Mouse (Mus musculus): ENCODE data around the gene Myt1l. TPM values are rescaled to one million over a fixed set of nuclear protein-coding genes. Genes with fewer than 3 reads are reported as not detected.

The Myt1l gene
- polyA plus RNA-seq, 1 experiment = not detected

GRCm38 (mm10) chr12:29702626-29703025 lies 174.4 kb downstream of the Myt1l start:
- Histone ChIP-seq H3K4me1 (ENCODE audit: control insufficient read depth, insufficient read depth, low read length) (peaks cover 19% of the 10 kb centered on the region), H3K4me3 (ENCODE audit: insufficient read depth, low read length) (no peak overlapping the region), H3K27ac (ENCODE audit: insufficient read depth, low read depth, low read length) (no peak overlapping the region)
- TF ChIP-seq CTCF (IDR thresholded peaks at IDR 0.05; ENCODE audit: low read depth, low read length) = no peak
- TF ChIP-seq POLR2A (IDR thresholded peaks at IDR 0.05; ENCODE audit: borderline replicate concordance, low read depth, low read length) = no peak

GRCm38 (mm10) chr12:29703541-29703940 lies 175.4 kb downstream of the Myt1l start:
- Histone ChIP-seq H3K4me3 (ENCODE audit: insufficient read depth, low read length) (no peak overlapping the region), H3K27ac (ENCODE audit: insufficient read depth, low read depth, low read length) (no peak overlapping the region), H3K4me1 (ENCODE audit: control insufficient read depth, insufficient read depth, low read length) (peaks cover 14% of the 10 kb centered on the region)
- TF ChIP-seq CTCF (IDR thresholded peaks at IDR 0.05; ENCODE audit: low read depth, low read length) = no peak
- no peak for TF ChIP-seq POLR2A (IDR thresholded peaks at IDR 0.05; ENCODE audit: borderline replicate concordance, low read depth, low read length)

GRCm38 (mm10) chr12:29707094-29707493 lies 178.9 kb downstream of the Myt1l start:
- H3K27ac ChIP-seq (ENCODE audit: insufficient read depth, low read depth, low read length) = no peak overlapping the region
- H3K4me3 ChIP-seq (ENCODE audit: insufficient read depth, low read length) = no peak overlapping the region
- peaks cover 6% of the 10 kb centered on the region for H3K4me1 ChIP-seq (ENCODE audit: control insufficient read depth, insufficient read depth, low read length)
- TF ChIP-seq POLR2A (IDR thresholded peaks at IDR 0.05; ENCODE audit: borderline replicate concordance, low read depth, low read length) = no peak
- TF ChIP-seq CTCF (IDR thresholded peaks at IDR 0.05; ENCODE audit: low read depth, low read length) = no peak

GRCm38 (mm10) chr12:29708166-29708565 lies 180.0 kb downstream of the Myt1l start:
- no peak overlapping the region for H3K4me3 ChIP-seq (ENCODE audit: insufficient read depth, low read length)
- H3K4me1 ChIP-seq (ENCODE audit: control insufficient read depth, insufficient read depth, low read length) = peaks cover 2% of the 10 kb centered on the region; the same call in 1 of the 2 replicates
- H3K27ac ChIP-seq (ENCODE audit: insufficient read depth, low read depth, low read length) = no peak overlapping the region
- TF ChIP-seq POLR2A (IDR thresholded peaks at IDR 0.05; ENCODE audit: borderline replicate concordance, low read depth, low read length) = no peak
- TF ChIP-seq CTCF (IDR thresholded peaks at IDR 0.05; ENCODE audit: low read depth, low read length) = no peak

GRCm38 (mm10) chr12:29712795-29713721 lies 184.9 kb downstream of the Myt1l start:
- Histone ChIP-seq H3K27ac (ENCODE audit: insufficient read depth, low read depth, low read length) (peak overlapping the region; percentile 20), H3K4me3 (ENCODE audit: insufficient read depth, low read length) (peak overlapping the region; percentile 30), H3K4me1 (ENCODE audit: control insufficient read depth, insufficient read depth, low read length) (no peaks in the 10 kb centered on the region)
- no peak for TF ChIP-seq POLR2A (IDR thresholded peaks at IDR 0.05; ENCODE audit: borderline replicate concordance, low read depth, low read length)
- no peak for TF ChIP-seq CTCF (IDR thresholded peaks at IDR 0.05; ENCODE audit: low read depth, low read length)

- no peak for TF ChIP-seq CTCF (IDR thresholded peaks at IDR 0.05; ENCODE audit: low read depth, low read length)
- TF ChIP-seq POLR2A (IDR thresholded peaks at IDR 0.05; ENCODE audit: borderline replicate concordance, low read depth, low read length) = no peak
- no peak overlapping the region for H3K27ac ChIP-seq (ENCODE audit: insufficient read depth, low read depth, low read length)
- H3K4me3 ChIP-seq (ENCODE audit: insufficient read depth, low read length) = no peak overlapping the region
Measured at GRCm38 (mm10) chr12:29723722-29724338, 195.6 kb downstream of the Myt1l start.

GRCm38 (mm10) chr12:29728294-29728693 lies 200.1 kb downstream of the Myt1l start:
- TF ChIP-seq POLR2A (IDR thresholded peaks at IDR 0.05; ENCODE audit: borderline replicate concordance, low read depth, low read length) (no peak), CTCF (IDR thresholded peaks at IDR 0.05; ENCODE audit: low read depth, low read length) (no peak)
- no peaks in the 10 kb centered on the region for H3K4me1 ChIP-seq (ENCODE audit: control insufficient read depth, insufficient read depth, low read length)
- H3K4me3 ChIP-seq (ENCODE audit: insufficient read depth, low read length) = no peak overlapping the region
- no peak overlapping the region for H3K27ac ChIP-seq (ENCODE audit: insufficient read depth, low read depth, low read length)

More at GRCm38 (mm10) chr12:29723722-29724338, 195.6 kb downstream of the Myt1l start:
- H3K4me1 ChIP-seq (ENCODE audit: control insufficient read depth, insufficient read depth, low read length) = no peaks in the 10 kb centered on the region

- Histone ChIP-seq H3K4me3 (ENCODE audit: insufficient read depth, low read length) (no peak overlapping the region), H3K27ac (ENCODE audit: insufficient read depth, low read depth, low read length) (no peak overlapping the region), H3K4me1 (ENCODE audit: control insufficient read depth, insufficient read depth, low read length) (no peaks in the 10 kb centered on the region)
- TF ChIP-seq CTCF (IDR thresholded peaks at IDR 0.05; ENCODE audit: low read depth, low read length) (no peak), POLR2A (IDR thresholded peaks at IDR 0.05; ENCODE audit: borderline replicate concordance, low read depth, low read length) (no peak)
Measured at GRCm38 (mm10) chr12:29740346-29741025, 212.3 kb downstream of the Myt1l start.

- Histone ChIP-seq H3K4me1 (ENCODE audit: control insufficient read depth, insufficient read depth, low read length) (no peaks in the 10 kb centered on the region), H3K4me3 (ENCODE audit: insufficient read depth, low read length) (no peak overlapping the region), H3K27ac (ENCODE audit: insufficient read depth, low read depth, low read length) (no peak overlapping the region)
- TF ChIP-seq POLR2A (IDR thresholded peaks at IDR 0.05; ENCODE audit: borderline replicate concordance, low read depth, low read length) (no peak), CTCF (IDR thresholded peaks at IDR 0.05; ENCODE audit: low read depth, low read length) (no peak)
Measured at GRCm38 (mm10) chr12:29741181-29741580, 213.0 kb downstream of the Myt1l start.

Measured in bone marrow macrophage, adult 2 months (primary cell).